In genomic region chr15:81949076-81949475, GRCm38 (mm10) we compare ENCODE assay signal across 22 mouse cellular contexts. TPM values are rescaled to one million over a fixed set of nuclear protein-coding genes. Genes with fewer than 3 reads are reported as not detected.
"Had no signal": no experiment of that assay in that cellular context is flagged by ENCODE, and none has a peak within 500 bp of the region (broad histone marks: within the 10 kb centered on the region; RNA-seq: fewer than 3 reads in every experiment).

No protein-coding gene starts in this region.

- H3K4me3 ChIP-seq: midbrain, embryonic 13.5 days; midbrain, embryonic 15.5 days; neural tube, embryonic 12.5 days; stomach, embryonic 15.5 days had no signal

- H3K27ac ChIP-seq: midbrain, embryonic 13.5 days; midbrain, embryonic 15.5 days; neural tube, embryonic 12.5 days; stomach, embryonic 15.5 days; stomach, postnatal 0 days had no signal

- ATAC-seq: midbrain, embryonic 13.5 days; midbrain, embryonic 15.5 days had no signal

- H3K9me3 ChIP-seq: midbrain, embryonic 13.5 days; midbrain, embryonic 15.5 days; neural tube, embryonic 12.5 days; stomach, embryonic 15.5 days had no signal

- H3K9ac ChIP-seq: lung, embryonic 14.5 days; midbrain, embryonic 13.5 days; midbrain, embryonic 15.5 days; neural tube, embryonic 12.5 days; stomach, embryonic 15.5 days had no signal

- DNase-seq: lung, adult 18-20 months; lung, embryonic 14.5 days; lung, postnatal 10 days; lung, postnatal 4 days; right cerebral cortex, postnatal 14 days; thymus, adult 2 months; thymus, postnatal 25 days; thymus, postnatal 4 days had no signal

- H3K4me1 ChIP-seq: midbrain, embryonic 13.5 days; midbrain, embryonic 15.5 days; neural tube, embryonic 12.5 days; stomach, embryonic 15.5 days had no signal

- H3K27me3 ChIP-seq: midbrain, embryonic 13.5 days; midbrain, embryonic 15.5 days; neural tube, embryonic 12.5 days; stomach, embryonic 15.5 days had no signal

- H3K4me2 ChIP-seq: lung, embryonic 14.5 days; midbrain, embryonic 11.5 days; midbrain, embryonic 13.5 days; midbrain, embryonic 15.5 days; neural tube, embryonic 12.5 days; stomach, embryonic 15.5 days had no signal

RNA-seq across cellular contexts. Expression of gene Csdc2, which starts 12.5 kb away (rescaled TPM):
- total RNA-seq: megakaryocyte, adult 5-6 weeks; megakaryocyte-erythroid progenitor cell, adult 5-6 weeks; neutrophil, adult 5-6 weeks had no signal

RNA-seq across cellular contexts. Expression of gene 1700029P11Rik, which starts 31.3 kb away (rescaled TPM):
- total RNA-seq: megakaryocyte, adult 5-6 weeks; megakaryocyte-erythroid progenitor cell, adult 5-6 weeks; neutrophil, adult 5-6 weeks had no signal
- polyA plus RNA-seq: liver, embryonic 16.5 days; lung, embryonic 14.5 days; lung, embryonic 16.5 days; midbrain, embryonic 11.5 days; midbrain, embryonic 13.5 days; midbrain, embryonic 15.5 days; neural tube, embryonic 12.5 days; neural tube, embryonic 14.5 days; spleen, adult 2 months; stomach, embryonic 15.5 days; stomach, postnatal 0 days; thymus, adult 2 months; urinary bladder, adult 2 months had no signal
